Mouse (Mus musculus): ENCODE results near the gene Pitpnc1. TPM values are rescaled to one million over a fixed set of nuclear protein-coding genes. Genes with fewer than 3 reads are reported as not detected.
A peak's percentile ranks its signal among the peaks of the same experiment; 100 is the strongest.

Pitpnc1 gene
- polyA plus RNA-seq, 1 experiment from 2014 or later, result 16.0 TPM

GRCm38 (mm10) chr11:107275902-107276301 lies 194.6 kb downstream of the Pitpnc1 start:
- H3K9me3 ChIP-seq (ENCODE audit: control insufficient read depth, low read length), result no peaks in the 10 kb centered on the region
- H3K27ac ChIP-seq (replicated peaks in 1 of 2; ENCODE audit: control insufficient read depth in 1 of 2, insufficient read depth in 1 of 2, low read depth in 2 of 2, low read length in 2 of 2), result no peak overlapping the region
- H3K36me3 ChIP-seq (ENCODE audit: control insufficient read depth, insufficient read depth, low read length), result no peaks in the 10 kb centered on the region
- 18% methylated on average over 6 of the region's 6 CpGs for WGBS
- H3K4me3 ChIP-seq (ENCODE audit: control insufficient read depth in 1 of 2, insufficient read depth in 1 of 2, low read depth in 1 of 2, low read length in 2 of 2), result no peak overlapping the region
- H3K9ac ChIP-seq (ENCODE audit: low read length), result no peak overlapping the region
- no peak overlapping the region for H3K4me2 ChIP-seq (ENCODE audit: low read length)
- no peaks in the 10 kb centered on the region for H3K27me3 ChIP-seq (ENCODE audit: control insufficient read depth, insufficient read depth, low read length)
- no peak for ATAC-seq (ENCODE audit: insufficient number of reproducible peaks, insufficient read depth, low FRiP score, low read depth)
- peaks cover 27 to 37% of the 10 kb centered on the region in 2 experiments for H3K4me1 ChIP-seq (ENCODE audit: control insufficient read depth in 2 of 2, insufficient read depth in 2 of 2, low read length in 2 of 2)

GRCm38 (mm10) chr11:107274206-107274605 lies 196.3 kb downstream of the Pitpnc1 start:
- WGBS, result 61% methylated on average over 9 of the region's 9 CpGs
- ATAC-seq (ENCODE audit: insufficient number of reproducible peaks, insufficient read depth, low FRiP score, low read depth), result no peak
- no peak overlapping the region for H3K4me2 ChIP-seq (ENCODE audit: low read length)
- no peak overlapping the region for H3K4me3 ChIP-seq (ENCODE audit: control insufficient read depth in 1 of 2, insufficient read depth in 1 of 2, low read depth in 1 of 2, low read length in 2 of 2)
- H3K9me3 ChIP-seq (ENCODE audit: control insufficient read depth, low read length), result no peaks in the 10 kb centered on the region
- no peaks in the 10 kb centered on the region for H3K27me3 ChIP-seq (ENCODE audit: control insufficient read depth, insufficient read depth, low read length)
- peaks cover 27 to 37% of the 10 kb centered on the region in 2 experiments for H3K4me1 ChIP-seq (ENCODE audit: control insufficient read depth in 2 of 2, insufficient read depth in 2 of 2, low read length in 2 of 2)
- no peak overlapping the region for H3K27ac ChIP-seq (replicated peaks in 1 of 2; ENCODE audit: control insufficient read depth in 1 of 2, insufficient read depth in 1 of 2, low read depth in 2 of 2, low read length in 2 of 2)
- H3K9ac ChIP-seq (ENCODE audit: low read length), result no peak overlapping the region
- H3K36me3 ChIP-seq (ENCODE audit: control insufficient read depth, insufficient read depth, low read length), result no peaks in the 10 kb centered on the region

- Histone ChIP-seq H3K4me2 (ENCODE audit: low read length) (peak overlapping the region; percentile 48), H3K9ac (ENCODE audit: low read length) (0 out of 2 replicates have a peak overlapping the region, but pooled peaks have one; percentile 5), H3K9me3 (ENCODE audit: control insufficient read depth, low read length) (peaks cover 4% of the 10 kb centered on the region; the same call in 1 of the 2 replicates), H3K27ac (replicated peaks in 1 of 2; ENCODE audit: control insufficient read depth in 1 of 2, insufficient read depth in 1 of 2, low read depth in 2 of 2, low read length in 2 of 2) (peak overlapping the region; percentile 39 to 55; a peak in 2 of 4 replicates), H3K4me3 (ENCODE audit: control insufficient read depth in 1 of 2, insufficient read depth in 1 of 2, low read depth in 1 of 2, low read length in 2 of 2) (no peak overlapping the region), H3K36me3 (ENCODE audit: control insufficient read depth, insufficient read depth, low read length) (no peaks in the 10 kb centered on the region), H3K27me3 (ENCODE audit: control insufficient read depth, insufficient read depth, low read length) (no peaks in the 10 kb centered on the region), H3K4me1 (ENCODE audit: control insufficient read depth in 2 of 2, insufficient read depth in 2 of 2, low read length in 2 of 2) (peaks cover 27 to 36% of the 10 kb centered on the region in 2 experiments)
- ATAC-seq (ENCODE audit: insufficient number of reproducible peaks, insufficient read depth, low FRiP score, low read depth), result no peak
- 35% methylated on average over 11 of the region's 11 CpGs for WGBS
Observed at GRCm38 (mm10) chr11:107272351-107272975, 198.0 kb downstream of the Pitpnc1 start.

- 90% methylated on average over 9 of the region's 9 CpGs for WGBS
- peaks cover 17 to 23% of the 10 kb centered on the region in 2 experiments for H3K4me1 ChIP-seq (ENCODE audit: control insufficient read depth in 2 of 2, insufficient read depth in 2 of 2, low read length in 2 of 2)
- no peak overlapping the region for H3K4me2 ChIP-seq (ENCODE audit: low read length)
- H3K27me3 ChIP-seq (ENCODE audit: control insufficient read depth, insufficient read depth, low read length), result no peaks in the 10 kb centered on the region
- no peak for ATAC-seq (ENCODE audit: insufficient number of reproducible peaks, insufficient read depth, low FRiP score, low read depth)
- H3K27ac ChIP-seq (replicated peaks in 1 of 2; ENCODE audit: control insufficient read depth in 1 of 2, insufficient read depth in 1 of 2, low read depth in 2 of 2, low read length in 2 of 2), result no peak overlapping the region
- H3K36me3 ChIP-seq (ENCODE audit: control insufficient read depth, insufficient read depth, low read length), result no peaks in the 10 kb centered on the region
- no peak overlapping the region for H3K4me3 ChIP-seq (ENCODE audit: control insufficient read depth in 1 of 2, insufficient read depth in 1 of 2, low read depth in 1 of 2, low read length in 2 of 2)
- H3K9ac ChIP-seq (ENCODE audit: low read length), result no peak overlapping the region
- peaks cover 4% of the 10 kb centered on the region; the same call in 1 of the 2 replicates for H3K9me3 ChIP-seq (ENCODE audit: control insufficient read depth, low read length)
Observed at GRCm38 (mm10) chr11:107270564-107270963, 199.9 kb downstream of the Pitpnc1 start.

GRCm38 (mm10) chr11:107267522-107267921 lies 203.0 kb downstream of the Pitpnc1 start:
- Histone ChIP-seq H3K27ac (replicated peaks in 1 of 2; ENCODE audit: control insufficient read depth in 1 of 2, insufficient read depth in 1 of 2, low read depth in 2 of 2, low read length in 2 of 2) (no peak overlapping the region), H3K4me2 (ENCODE audit: low read length) (no peak overlapping the region), H3K27me3 (ENCODE audit: control insufficient read depth, insufficient read depth, low read length) (no peaks in the 10 kb centered on the region), H3K36me3 (ENCODE audit: control insufficient read depth, insufficient read depth, low read length) (no peaks in the 10 kb centered on the region), H3K4me3 (ENCODE audit: control insufficient read depth in 1 of 2, insufficient read depth in 1 of 2, low read depth in 1 of 2, low read length in 2 of 2) (no peak overlapping the region), H3K9ac (ENCODE audit: low read length) (no peak overlapping the region), H3K4me1 (ENCODE audit: control insufficient read depth in 2 of 2, insufficient read depth in 2 of 2, low read length in 2 of 2) (peaks cover 14 to 17% of the 10 kb centered on the region in 2 experiments), H3K9me3 (ENCODE audit: control insufficient read depth, low read length) (peaks cover 4% of the 10 kb centered on the region; the same call in 1 of the 2 replicates)
- WGBS, result 93% methylated on average over 3 of the region's 3 CpGs
- no peak for ATAC-seq (ENCODE audit: insufficient number of reproducible peaks, insufficient read depth, low FRiP score, low read depth)

GRCm38 (mm10) chr11:107265861-107266260 lies 204.6 kb downstream of the Pitpnc1 start:
- no peak overlapping the region for H3K9ac ChIP-seq (ENCODE audit: low read length)
- no peak overlapping the region for H3K4me3 ChIP-seq (ENCODE audit: control insufficient read depth in 1 of 2, insufficient read depth in 1 of 2, low read depth in 1 of 2, low read length in 2 of 2)
- H3K36me3 ChIP-seq (ENCODE audit: control insufficient read depth, insufficient read depth, low read length), result no peaks in the 10 kb centered on the region
- H3K4me1 ChIP-seq (ENCODE audit: control insufficient read depth in 2 of 2, insufficient read depth in 2 of 2, low read length in 2 of 2), result peaks cover 7 to 8% of the 10 kb centered on the region in 2 experiments
- H3K27me3 ChIP-seq (ENCODE audit: control insufficient read depth, insufficient read depth, low read length), result no peaks in the 10 kb centered on the region
- H3K9me3 ChIP-seq (ENCODE audit: control insufficient read depth, low read length), result peaks cover 4% of the 10 kb centered on the region; the same call in 1 of the 2 replicates
- H3K27ac ChIP-seq (replicated peaks in 1 of 2; ENCODE audit: control insufficient read depth in 1 of 2, insufficient read depth in 1 of 2, low read depth in 2 of 2, low read length in 2 of 2), result no peak overlapping the region
- ATAC-seq (ENCODE audit: insufficient number of reproducible peaks, insufficient read depth, low FRiP score, low read depth), result no peak
- WGBS, result 90% methylated on average over 4 of the region's 4 CpGs
- no peak overlapping the region for H3K4me2 ChIP-seq (ENCODE audit: low read length)

- Histone ChIP-seq H3K27me3 (ENCODE audit: control insufficient read depth, insufficient read depth, low read length) (no peaks in the 10 kb centered on the region), H3K27ac (replicated peaks in 1 of 2; ENCODE audit: control insufficient read depth in 1 of 2, insufficient read depth in 1 of 2, low read depth in 2 of 2, low read length in 2 of 2) (peak overlapping the region in 1 of 2 experiments; percentile 38; a peak in 3 of 4 replicates), H3K9me3 (ENCODE audit: control insufficient read depth, low read length) (peaks cover 4% of the 10 kb centered on the region; the same call in 1 of the 2 replicates), H3K4me3 (ENCODE audit: control insufficient read depth in 1 of 2, insufficient read depth in 1 of 2, low read depth in 1 of 2, low read length in 2 of 2) (no peak overlapping the region), H3K36me3 (ENCODE audit: control insufficient read depth, insufficient read depth, low read length) (no peaks in the 10 kb centered on the region), H3K4me1 (ENCODE audit: control insufficient read depth in 2 of 2, insufficient read depth in 2 of 2, low read length in 2 of 2) (peaks cover 7 to 8% of the 10 kb centered on the region in 2 experiments), H3K9ac (ENCODE audit: low read length) (no peak overlapping the region; the same call in 1 of the 2 replicates), H3K4me2 (ENCODE audit: low read length) (no peak overlapping the region)
- 52% methylated on average over 20 of the region's 20 CpGs for WGBS
- ATAC-seq (ENCODE audit: insufficient number of reproducible peaks, insufficient read depth, low FRiP score, low read depth), result no peak
Observed at GRCm38 (mm10) chr11:107264889-107265615, 205.4 kb downstream of the Pitpnc1 start.
